Mouse (Mus musculus): ENCODE results near the gene Pax8. TPM values are rescaled to one million over a fixed set of nuclear protein-coding genes. Genes with fewer than 3 reads are reported as not detected.

The Pax8 gene
- polyA plus RNA-seq, 1 experiment from 2014 or later: not detected

DNA sequence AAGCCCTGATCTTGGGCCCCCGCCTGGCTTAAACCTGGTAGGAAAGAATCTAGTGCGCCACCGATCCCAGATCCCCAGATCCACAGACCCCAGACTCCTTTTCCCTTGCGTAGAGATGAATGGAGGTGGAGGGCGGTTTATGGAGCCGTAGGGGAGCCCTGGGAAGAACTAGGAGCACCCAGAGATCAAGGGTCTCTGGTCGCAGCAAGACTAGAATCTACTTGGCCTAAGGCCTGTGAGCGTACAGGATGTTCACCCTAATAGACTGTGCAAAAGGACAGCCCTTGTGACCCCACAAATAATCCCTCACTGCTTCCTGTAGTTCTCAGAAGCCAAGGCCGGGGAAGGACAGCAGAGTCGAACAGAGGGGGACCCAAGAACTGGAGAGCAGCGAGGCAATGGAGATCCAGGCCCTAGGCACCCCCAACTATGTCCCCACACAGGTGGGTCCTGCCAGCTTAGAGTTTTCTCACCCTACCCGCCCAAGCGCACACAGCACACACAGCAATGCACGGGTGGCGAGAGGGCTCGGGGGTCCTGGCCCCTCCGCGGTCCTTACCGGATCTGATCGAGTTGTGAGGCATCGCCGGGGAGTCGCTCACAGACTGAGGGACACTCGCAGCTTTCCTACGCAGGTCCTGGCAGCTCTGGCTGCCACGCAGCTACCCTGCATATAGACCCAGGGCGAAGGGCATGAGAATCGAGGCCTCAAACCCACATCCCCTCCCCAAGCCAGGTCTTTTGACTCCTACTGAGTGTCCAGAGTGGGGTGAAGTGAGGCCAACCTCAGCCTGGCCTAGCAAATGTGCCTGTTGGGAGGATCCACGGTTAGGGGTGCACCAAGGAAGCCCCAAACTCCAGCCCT lies 653 bp downstream of the Pax8 start:
- Histone ChIP-seq H3K27me3 (ENCODE audit: control insufficient read depth, insufficient read depth, low read length) (peaks cover 70% of the 10 kb centered on the region), H3K27ac (replicated peaks in 1 of 2; ENCODE audit: control insufficient read depth in 1 of 2, insufficient read depth in 1 of 2, low read depth in 2 of 2, low read length in 2 of 2) (no peak overlapping the region), H3K9me3 (ENCODE audit: control insufficient read depth, low read length) (no peaks in the 10 kb centered on the region), H3K4me1 (ENCODE audit: control insufficient read depth in 2 of 2, insufficient read depth in 2 of 2, low read length in 2 of 2) (peaks cover 0 to 3% of the 10 kb centered on the region in 2 experiments; a peak in 2 of 4 replicates), H3K4me2 (ENCODE audit: low read length) (peak overlapping the region; percentile 54), H3K9ac (ENCODE audit: low read length) (no peak overlapping the region), H3K36me3 (ENCODE audit: control insufficient read depth, insufficient read depth, low read length) (no peaks in the 10 kb centered on the region), H3K4me3 (ENCODE audit: control insufficient read depth in 1 of 2, insufficient read depth in 1 of 2, low read depth in 1 of 2, low read length in 2 of 2) (peak overlapping the region in 1 of 2 experiments; percentile 26; a peak in 3 of 4 replicates)
- no peak; the same call in 1 of the 2 replicates for ATAC-seq (ENCODE audit: insufficient number of reproducible peaks, insufficient read depth, low FRiP score, low read depth)
- WGBS: 19% methylated on average over 29 of the region's 29 CpGs

DNA sequence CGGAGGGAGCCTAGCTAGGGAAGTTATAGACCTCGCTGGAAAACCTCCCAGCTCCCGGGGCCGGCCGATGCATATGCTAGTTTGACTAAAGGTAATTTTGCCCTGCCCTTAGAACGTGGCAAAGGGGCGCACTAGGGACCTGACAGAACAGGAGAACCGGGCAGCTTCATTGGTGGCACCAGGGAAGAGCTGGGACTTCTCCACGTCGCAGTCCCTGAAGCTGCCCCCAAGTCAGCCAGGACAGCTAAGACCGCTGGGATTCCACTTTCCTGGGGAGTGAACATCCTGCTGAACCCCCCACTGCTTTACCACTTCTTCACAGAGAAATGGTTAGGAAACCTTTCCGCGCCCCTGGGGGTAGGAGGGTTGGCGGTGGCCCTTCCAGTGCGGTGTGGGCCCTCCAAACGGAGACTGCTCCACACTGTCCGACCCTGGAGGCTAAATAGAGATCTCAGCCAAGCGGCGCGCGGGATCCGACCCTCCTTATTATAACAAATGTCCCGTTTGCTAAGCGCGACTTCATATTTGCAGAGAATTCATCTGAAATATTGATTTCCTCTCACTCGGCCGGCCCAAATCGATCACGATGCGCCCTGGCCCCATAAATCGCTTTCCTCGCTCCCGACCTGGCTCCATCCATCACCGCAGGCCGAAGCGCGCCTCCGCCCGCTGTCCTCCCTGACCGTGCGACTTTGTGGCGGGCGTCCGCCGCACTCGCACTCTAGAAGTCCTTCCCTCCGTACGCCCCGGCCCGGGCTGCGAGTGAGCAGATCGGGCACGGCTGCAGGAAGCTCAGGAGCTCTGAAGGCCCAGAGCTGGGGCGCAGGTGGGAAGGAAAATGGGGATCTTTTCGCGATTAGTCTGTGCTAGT lies 1.5 kb downstream of the Pax8 start:
- no peak overlapping the region for H3K9ac ChIP-seq (ENCODE audit: low read length)
- no peak overlapping the region for H3K27ac ChIP-seq (replicated peaks in 1 of 2; ENCODE audit: control insufficient read depth in 1 of 2, insufficient read depth in 1 of 2, low read depth in 2 of 2, low read length in 2 of 2)
- H3K4me1 ChIP-seq (ENCODE audit: control insufficient read depth in 2 of 2, insufficient read depth in 2 of 2, low read length in 2 of 2): peaks cover 0 to 3% of the 10 kb centered on the region in 2 experiments; a peak in 2 of 4 replicates
- no peak for ATAC-seq (ENCODE audit: insufficient number of reproducible peaks, insufficient read depth, low FRiP score, low read depth)
- H3K9me3 ChIP-seq (ENCODE audit: control insufficient read depth, low read length): no peaks in the 10 kb centered on the region
- no peaks in the 10 kb centered on the region for H3K36me3 ChIP-seq (ENCODE audit: control insufficient read depth, insufficient read depth, low read length)
- under 1% methylated on average over 56 of the region's 56 CpGs for WGBS
- peak overlapping the region; percentile 54 for H3K4me2 ChIP-seq (ENCODE audit: low read length)
- H3K27me3 ChIP-seq (ENCODE audit: control insufficient read depth, insufficient read depth, low read length): peaks cover 73% of the 10 kb centered on the region
- H3K4me3 ChIP-seq (ENCODE audit: control insufficient read depth in 1 of 2, insufficient read depth in 1 of 2, low read depth in 1 of 2, low read length in 2 of 2): peak overlapping the region; percentile 20 to 26; a peak in 3 of 4 replicates

DNA sequence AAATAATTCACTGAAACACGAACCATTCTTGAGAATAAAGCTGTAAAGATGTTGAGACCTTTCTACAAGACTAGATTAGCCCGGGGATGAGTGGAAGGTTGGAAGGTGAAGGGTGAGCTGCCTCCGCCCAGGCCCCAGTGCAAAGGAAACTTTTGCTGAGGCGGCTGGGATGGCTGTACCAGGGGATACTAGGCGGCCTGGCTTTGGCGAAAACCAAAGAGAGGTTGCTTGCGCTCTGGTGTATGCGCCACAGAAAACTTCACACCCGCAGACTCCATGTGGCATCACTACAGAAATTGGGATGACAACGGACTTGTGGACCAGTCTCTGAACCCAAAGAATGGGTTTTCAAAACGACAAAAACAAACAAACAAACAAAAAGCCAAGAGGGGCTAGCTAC lies 2.7 kb downstream of the Pax8 start:
- H3K27me3 ChIP-seq (ENCODE audit: control insufficient read depth, insufficient read depth, low read length): peaks cover 83% of the 10 kb centered on the region
- H3K9me3 ChIP-seq (ENCODE audit: control insufficient read depth, low read length): no peaks in the 10 kb centered on the region
- no peaks in the 10 kb centered on the region for H3K36me3 ChIP-seq (ENCODE audit: control insufficient read depth, insufficient read depth, low read length)
- H3K4me3 ChIP-seq (ENCODE audit: control insufficient read depth in 1 of 2, insufficient read depth in 1 of 2, low read depth in 1 of 2, low read length in 2 of 2): no peak overlapping the region
- no peak overlapping the region for H3K9ac ChIP-seq (ENCODE audit: low read length)
- peaks cover 0 to 3% of the 10 kb centered on the region in 2 experiments; a peak in 2 of 4 replicates for H3K4me1 ChIP-seq (ENCODE audit: control insufficient read depth in 2 of 2, insufficient read depth in 2 of 2, low read length in 2 of 2)
- H3K4me2 ChIP-seq (ENCODE audit: low read length): no peak overlapping the region
- no peak for ATAC-seq (ENCODE audit: insufficient number of reproducible peaks, insufficient read depth, low FRiP score, low read depth)
- no peak overlapping the region for H3K27ac ChIP-seq (replicated peaks in 1 of 2; ENCODE audit: control insufficient read depth in 1 of 2, insufficient read depth in 1 of 2, low read depth in 2 of 2, low read length in 2 of 2)
- 4% methylated on average over 11 of the region's 11 CpGs for whole genome bisulfite sequencing

GRCm38 (mm10) chr2:24472111-24472510 lies 3.3 kb downstream of the Pax8 start:
- ATAC-seq (ENCODE audit: insufficient number of reproducible peaks, insufficient read depth, low FRiP score, low read depth): no peak
- Histone ChIP-seq H3K9ac (ENCODE audit: low read length) (no peak overlapping the region), H3K27ac (replicated peaks in 1 of 2; ENCODE audit: control insufficient read depth in 1 of 2, insufficient read depth in 1 of 2, low read depth in 2 of 2, low read length in 2 of 2) (no peak overlapping the region), H3K4me2 (ENCODE audit: low read length) (no peak overlapping the region), H3K9me3 (ENCODE audit: control insufficient read depth, low read length) (no peaks in the 10 kb centered on the region), H3K4me1 (ENCODE audit: control insufficient read depth in 2 of 2, insufficient read depth in 2 of 2, low read length in 2 of 2) (peaks cover 0 to 3% of the 10 kb centered on the region in 2 experiments; a peak in 2 of 4 replicates), H3K36me3 (ENCODE audit: control insufficient read depth, insufficient read depth, low read length) (no peaks in the 10 kb centered on the region), H3K27me3 (ENCODE audit: control insufficient read depth, insufficient read depth, low read length) (peaks cover 79% of the 10 kb centered on the region), H3K4me3 (ENCODE audit: control insufficient read depth in 1 of 2, insufficient read depth in 1 of 2, low read depth in 1 of 2, low read length in 2 of 2) (no peak overlapping the region)
- 3% methylated on average over 7 of the region's 7 CpGs for WGBS

DNA sequence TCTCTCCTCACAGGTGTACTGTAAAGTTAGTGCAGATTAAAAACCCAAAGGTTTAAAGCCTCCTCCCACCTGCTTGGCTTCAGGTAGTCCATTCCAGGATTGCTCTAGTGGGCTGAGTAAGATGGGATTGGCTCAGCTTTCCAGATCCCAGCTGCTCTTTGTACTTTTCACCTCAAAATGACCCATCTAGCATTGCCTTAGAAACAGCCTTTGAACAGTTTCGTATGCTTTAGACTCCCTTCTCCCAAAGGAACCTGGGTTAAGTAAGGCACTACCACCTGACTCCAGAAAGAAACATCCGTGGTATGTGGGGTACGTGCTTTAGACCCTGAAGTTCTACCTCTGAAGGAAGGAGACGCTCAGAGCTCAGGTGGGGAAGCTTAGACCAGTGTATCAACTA lies 6.3 kb downstream of the Pax8 start:
- Histone ChIP-seq H3K27me3 (ENCODE audit: control insufficient read depth, insufficient read depth, low read length) (peaks cover 52% of the 10 kb centered on the region), H3K9ac (ENCODE audit: low read length) (no peak overlapping the region), H3K4me3 (ENCODE audit: control insufficient read depth in 1 of 2, insufficient read depth in 1 of 2, low read depth in 1 of 2, low read length in 2 of 2) (no peak overlapping the region), H3K9me3 (ENCODE audit: control insufficient read depth, low read length) (no peaks in the 10 kb centered on the region), H3K36me3 (ENCODE audit: control insufficient read depth, insufficient read depth, low read length) (no peaks in the 10 kb centered on the region), H3K4me2 (ENCODE audit: low read length) (no peak overlapping the region), H3K27ac (replicated peaks in 1 of 2; ENCODE audit: control insufficient read depth in 1 of 2, insufficient read depth in 1 of 2, low read depth in 2 of 2, low read length in 2 of 2) (no peak overlapping the region), H3K4me1 (ENCODE audit: control insufficient read depth in 2 of 2, insufficient read depth in 2 of 2, low read length in 2 of 2) (no peaks in the 10 kb centered on the region; a peak in 2 of 4 replicates)
- 64% methylated on average over 4 of the region's 4 CpGs for WGBS
- ATAC-seq (ENCODE audit: insufficient number of reproducible peaks, insufficient read depth, low FRiP score, low read depth): no peak

- Histone ChIP-seq H3K9ac (ENCODE audit: low read length) (no peak overlapping the region), H3K4me1 (ENCODE audit: control insufficient read depth in 2 of 2, insufficient read depth in 2 of 2, low read length in 2 of 2) (no peaks in the 10 kb centered on the region), H3K4me2 (ENCODE audit: low read length) (no peak overlapping the region), H3K36me3 (ENCODE audit: control insufficient read depth, insufficient read depth, low read length) (no peaks in the 10 kb centered on the region), H3K27ac (replicated peaks in 1 of 2; ENCODE audit: control insufficient read depth in 1 of 2, insufficient read depth in 1 of 2, low read depth in 2 of 2, low read length in 2 of 2) (no peak overlapping the region), H3K9me3 (ENCODE audit: control insufficient read depth, low read length) (no peaks in the 10 kb centered on the region), H3K4me3 (ENCODE audit: control insufficient read depth in 1 of 2, insufficient read depth in 1 of 2, low read depth in 1 of 2, low read length in 2 of 2) (no peak overlapping the region), H3K27me3 (ENCODE audit: control insufficient read depth, insufficient read depth, low read length) (peaks cover 45% of the 10 kb centered on the region)
- ATAC-seq (ENCODE audit: insufficient number of reproducible peaks, insufficient read depth, low FRiP score, low read depth): no peak
- WGBS: 79% methylated on average over 1 of the region's 1 CpGs
Measured at GRCm38 (mm10) chr2:24468430-24468829, 7.0 kb downstream of the Pax8 start.

DNA sequence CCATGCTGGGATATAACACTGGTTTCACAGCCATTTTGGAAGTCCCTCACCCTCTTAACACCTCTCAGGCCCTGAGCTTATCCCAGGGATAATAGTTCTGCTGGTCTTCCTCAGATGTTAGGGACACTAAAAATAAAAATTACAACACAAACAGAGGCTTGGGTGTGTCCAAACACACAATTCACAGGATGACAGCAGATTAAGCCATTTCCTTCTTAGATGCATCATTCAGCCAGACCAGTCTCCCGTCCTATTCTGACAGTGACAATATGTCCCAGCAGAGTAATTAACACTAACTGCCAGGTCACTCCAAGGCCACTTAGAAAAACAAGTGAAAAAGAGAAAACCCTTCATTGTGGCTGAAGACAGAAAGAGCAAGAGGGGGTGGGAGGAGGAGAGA lies 8.2 kb downstream of the Pax8 start:
- Histone ChIP-seq H3K4me2 (ENCODE audit: low read length) (no peak overlapping the region), H3K36me3 (ENCODE audit: control insufficient read depth, insufficient read depth, low read length) (no peaks in the 10 kb centered on the region), H3K27ac (replicated peaks in 1 of 2; ENCODE audit: control insufficient read depth in 1 of 2, insufficient read depth in 1 of 2, low read depth in 2 of 2, low read length in 2 of 2) (no peak overlapping the region), H3K27me3 (ENCODE audit: control insufficient read depth, insufficient read depth, low read length) (peaks cover 33% of the 10 kb centered on the region), H3K9ac (ENCODE audit: low read length) (no peak overlapping the region), H3K9me3 (ENCODE audit: control insufficient read depth, low read length) (no peaks in the 10 kb centered on the region), H3K4me3 (ENCODE audit: control insufficient read depth in 1 of 2, insufficient read depth in 1 of 2, low read depth in 1 of 2, low read length in 2 of 2) (no peak overlapping the region), H3K4me1 (ENCODE audit: control insufficient read depth in 2 of 2, insufficient read depth in 2 of 2, low read length in 2 of 2) (no peaks in the 10 kb centered on the region)
- WGBS: 6% methylated on average over 1 of the region's 1 CpGs
- ATAC-seq (ENCODE audit: insufficient number of reproducible peaks, insufficient read depth, low FRiP score, low read depth): no peak

All from heart, embryonic 14.5 days (tissue).